Mouse (Mus musculus): ENCODE measurements around the gene Knl1. TPM values are rescaled to one million over a fixed set of nuclear protein-coding genes. Genes with fewer than 3 reads are reported as not detected.

Knl1 gene
- polyA plus RNA-seq, 1 experiment from 2014 or later: 108 TPM

GRCm38 (mm10) chr2:119035397-119035745, 11.5 kb upstream of the Knl1 start:
- no peak for DNase-seq (ENCODE audit: low spot score)

DNA sequence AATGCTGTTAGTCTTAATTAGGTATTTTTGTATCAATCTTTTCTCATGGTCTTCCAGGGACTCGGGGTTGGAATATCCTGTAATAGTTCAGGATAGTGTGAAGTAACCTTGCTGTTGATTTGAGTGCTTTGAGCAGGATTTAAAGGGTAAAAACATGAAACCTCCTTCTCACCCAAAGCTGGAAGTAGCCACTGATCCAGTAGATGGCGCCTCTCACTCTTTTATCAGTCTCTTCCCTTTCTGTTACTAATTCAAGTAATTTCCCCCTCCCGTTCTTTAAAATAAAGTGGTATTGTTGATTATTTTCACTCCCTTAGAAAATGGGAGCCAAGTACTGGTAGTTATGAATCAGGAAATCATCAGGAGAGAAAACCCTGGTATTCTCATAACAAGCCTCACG, 6.0 kb upstream of the Knl1 start:
- peak; percentile 53 for DNase-seq (ENCODE audit: low spot score)

- DNase-seq (ENCODE audit: low spot score): no peak
These were observed 1.8 kb upstream of the Knl1 start for GRCm38 (mm10) chr2:119045163-119045562.

- DNase-seq (ENCODE audit: low spot score): no peak
These were observed 930 bp downstream of the Knl1 start for GRCm38 (mm10) chr2:119047849-119048248.

DNA sequence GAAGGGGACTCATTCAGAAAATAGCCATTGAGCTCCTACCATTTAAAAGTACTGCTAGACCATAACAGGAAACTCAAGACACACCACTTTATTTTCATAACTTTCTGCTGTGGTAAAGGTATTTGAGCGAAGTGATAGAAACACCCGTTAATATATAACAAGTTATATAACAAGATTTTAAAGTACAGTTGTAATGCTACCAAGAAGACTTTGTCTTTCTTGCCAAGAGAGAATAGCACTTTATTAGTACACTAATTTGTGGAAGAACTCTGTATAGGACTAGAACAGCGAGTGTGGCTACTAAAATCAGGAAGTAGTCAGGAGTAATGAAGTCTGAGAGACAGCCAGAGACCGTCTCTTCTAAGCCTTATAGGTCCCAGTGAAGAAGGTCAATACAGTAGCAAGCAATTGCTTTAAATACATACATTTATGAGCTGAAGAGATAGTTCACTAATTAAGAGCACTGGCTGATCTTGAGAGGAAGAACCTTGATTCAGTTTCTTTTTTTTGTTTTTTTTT, 3.3 kb downstream of the Knl1 start:
- DNase-seq (ENCODE audit: low spot score): no peak

DNA sequence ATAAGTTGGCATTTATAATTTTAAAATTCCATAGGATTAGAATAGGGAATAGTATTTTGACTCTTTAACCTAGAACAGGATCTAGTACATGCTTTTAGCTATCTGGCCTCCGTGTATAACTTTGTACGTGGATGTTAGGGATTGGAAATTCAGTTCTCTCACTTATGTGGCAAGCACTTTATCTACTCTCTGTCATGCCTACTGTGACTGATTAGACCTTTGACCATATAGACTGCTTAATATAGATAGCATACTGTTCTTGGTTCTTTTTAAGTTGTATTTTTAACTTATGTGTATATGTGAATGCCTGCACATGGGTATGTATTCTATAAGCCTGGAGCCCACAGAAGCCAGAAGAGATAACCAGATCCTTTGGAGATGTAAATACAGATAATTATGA, 13.2 kb downstream of the Knl1 start:
- no peak for DNase-seq (ENCODE audit: low spot score)

GRCm38 (mm10) chr2:119072397-119072796, 25.5 kb downstream of the Knl1 start:
- DNase-seq (ENCODE audit: low spot score): no peak

DNA sequence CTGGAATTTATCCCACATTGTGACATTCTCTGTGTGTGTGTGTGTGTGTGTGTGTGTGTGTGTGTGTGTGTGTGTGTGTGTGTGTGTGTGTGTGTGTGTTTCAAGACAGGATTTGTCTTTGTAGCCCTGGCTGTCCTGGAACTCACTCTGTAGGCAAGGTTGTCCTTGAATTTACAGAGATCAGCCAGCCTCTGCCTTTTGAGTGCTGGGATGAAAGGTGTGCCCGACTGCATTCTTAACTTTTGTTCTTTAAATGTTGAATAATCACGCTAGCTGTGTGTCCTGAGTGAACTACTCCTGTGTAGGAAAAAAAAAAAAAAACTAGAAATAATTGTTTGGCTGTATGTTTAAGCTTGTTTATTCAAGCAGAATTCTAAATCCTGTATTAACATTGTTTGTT, 39.2 kb downstream of the Knl1 start:
- DNase-seq (ENCODE audit: low spot score): no peak

DNA sequence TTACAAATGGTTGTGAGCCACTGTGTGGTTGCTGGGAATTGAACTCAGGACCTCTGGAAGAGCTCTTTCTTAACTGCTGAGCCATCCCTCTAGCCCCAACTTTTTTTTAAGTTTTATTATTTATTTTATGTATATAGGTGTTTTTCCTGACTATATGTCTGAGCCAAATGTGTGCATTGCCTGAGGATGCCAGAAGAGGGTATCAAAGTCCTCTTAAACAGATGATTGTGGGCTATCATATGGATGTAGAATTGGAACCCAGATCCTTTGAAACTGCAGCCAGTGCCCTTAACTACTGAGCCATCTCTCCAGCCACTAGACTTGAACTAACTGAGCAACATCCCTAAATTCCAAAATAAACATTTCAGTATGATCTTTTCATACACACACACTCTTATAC, 54.6 kb downstream of the Knl1 start:
- DNase-seq (ENCODE audit: low spot score): no peak

DNA sequence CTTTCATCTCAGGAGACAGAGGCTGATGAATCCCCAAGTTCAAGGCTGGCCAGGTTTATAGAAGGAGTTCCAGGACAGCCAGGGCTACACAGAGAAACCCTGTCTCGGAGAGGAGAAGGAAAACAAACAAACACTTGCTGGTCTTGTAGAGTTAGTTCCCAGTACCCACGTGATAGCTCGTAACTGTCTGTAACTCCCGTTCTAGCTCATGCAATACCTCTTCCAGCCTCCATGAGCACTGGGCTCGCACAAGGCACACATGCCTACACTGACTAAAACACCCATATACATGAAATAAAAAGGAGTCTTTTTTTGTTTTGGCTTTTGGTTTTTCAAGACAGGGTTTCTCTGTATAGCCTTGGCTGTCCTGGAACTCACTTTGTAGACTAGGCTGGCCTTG, 59.7 kb downstream of the Knl1 start:
- no peak for DNase-seq (ENCODE audit: low spot score)

GRCm38 (mm10) chr2:119108554-119108953, 61.6 kb downstream of the Knl1 start:
- DNase-seq (ENCODE audit: low spot score): peak; percentile 24

DNA sequence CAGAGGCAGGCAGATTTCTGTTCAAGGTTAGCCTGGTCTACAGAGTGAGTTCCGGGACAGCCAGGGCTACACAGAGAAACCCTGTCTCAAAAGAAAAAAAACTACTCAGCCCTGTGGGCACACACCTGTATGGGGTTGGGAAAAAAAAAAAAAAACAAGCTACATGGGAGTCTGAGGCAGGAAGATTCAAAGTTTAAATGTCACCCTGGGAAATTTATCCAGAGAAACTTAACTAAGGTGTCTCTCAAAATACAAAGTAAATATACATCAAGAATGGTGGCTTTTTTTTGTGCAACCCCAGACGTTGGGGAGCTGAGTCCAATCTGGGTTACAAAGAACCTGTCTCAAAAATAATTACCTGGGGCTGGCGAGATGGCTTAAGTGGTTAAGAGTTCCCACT, 64.1 kb downstream of the Knl1 start:
- no peak for DNase-seq (ENCODE audit: low spot score)

GRCm38 (mm10) chr2:119112438-119113112, 65.7 kb downstream of the Knl1 start, which contains the start of gene Rad51:
Rad51 (plus strand) TSS chr2:119112793.
- DNase-seq (ENCODE audit: low spot score): peak; percentile 82

GRCm38 (mm10) chr2:119113121-119113925, 66.4 kb downstream of the Knl1 start:
- DNase-seq (ENCODE audit: low spot score): peak; percentile 15

DNA sequence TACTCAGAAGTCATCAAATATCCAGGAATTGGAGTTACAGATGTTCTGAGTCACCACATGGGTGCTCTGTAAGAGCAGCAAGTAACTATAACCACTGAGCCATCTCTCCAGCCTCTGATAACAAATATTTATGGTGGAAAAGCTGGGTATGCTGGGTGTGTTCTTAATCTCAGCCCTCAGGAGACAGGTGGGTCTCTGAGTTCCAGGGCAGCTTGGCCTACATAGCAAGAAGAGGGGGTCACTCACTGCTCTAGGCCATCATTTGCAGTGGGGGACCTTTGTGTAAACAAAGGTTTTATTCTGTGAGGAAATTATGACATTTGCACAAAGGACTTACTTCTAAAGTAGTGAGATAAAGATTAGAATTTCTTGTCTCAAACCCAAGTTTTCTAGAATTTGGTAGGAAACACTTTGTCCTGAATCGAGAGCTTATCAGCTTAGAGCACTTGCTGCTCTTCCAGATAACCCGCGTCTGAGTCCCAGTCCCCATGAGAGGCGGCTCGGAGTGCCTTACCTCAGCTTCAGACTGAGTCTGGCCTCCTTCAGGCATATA, 89.5 kb downstream of the Knl1 start:
- no peak for DNase-seq (ENCODE audit: low spot score)

- DNase-seq (ENCODE audit: low spot score): no peak
These were observed 98.3 kb downstream of the Knl1 start for GRCm38 (mm10) chr2:119145199-119145598.

- no peak for DNase-seq (ENCODE audit: low spot score)
These were observed 99.5 kb downstream of the Knl1 start for GRCm38 (mm10) chr2:119146435-119146834.

DNA sequence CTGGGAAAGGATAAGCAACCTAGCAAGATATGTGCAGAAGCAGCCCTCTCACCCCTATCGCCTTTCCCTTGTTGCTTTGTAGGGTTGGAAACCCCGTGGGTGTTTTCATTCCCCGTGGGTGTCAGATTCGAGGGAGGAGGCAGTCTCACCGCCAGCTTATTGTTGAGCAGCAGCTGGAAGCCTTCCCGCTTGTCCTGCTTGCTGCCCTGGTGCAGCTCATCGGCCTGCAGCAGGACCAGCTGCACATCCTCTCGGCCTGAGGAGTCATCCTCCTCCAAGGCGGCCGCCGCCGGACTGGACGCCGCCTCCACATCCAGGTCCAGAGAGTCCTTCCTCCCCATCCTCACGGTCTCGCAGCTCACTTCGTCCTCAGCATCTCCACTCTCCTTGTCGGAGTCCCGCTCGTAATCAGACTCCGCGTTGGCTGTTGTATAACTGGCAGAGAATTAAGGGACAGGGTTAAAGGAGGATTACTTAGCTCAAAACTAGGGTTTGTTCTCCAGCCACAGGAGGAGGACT, 100.3 kb downstream of the Knl1 start:
- no peak for DNase-seq (ENCODE audit: low spot score)

- no peak for DNase-seq (ENCODE audit: low spot score)
These were observed 100.9 kb downstream of the Knl1 start for GRCm38 (mm10) chr2:119147775-119148174.

GRCm38 (mm10) chr2:119152255-119152654, 105.3 kb downstream of the Knl1 start:
- DNase-seq (ENCODE audit: low spot score): no peak

DNA sequence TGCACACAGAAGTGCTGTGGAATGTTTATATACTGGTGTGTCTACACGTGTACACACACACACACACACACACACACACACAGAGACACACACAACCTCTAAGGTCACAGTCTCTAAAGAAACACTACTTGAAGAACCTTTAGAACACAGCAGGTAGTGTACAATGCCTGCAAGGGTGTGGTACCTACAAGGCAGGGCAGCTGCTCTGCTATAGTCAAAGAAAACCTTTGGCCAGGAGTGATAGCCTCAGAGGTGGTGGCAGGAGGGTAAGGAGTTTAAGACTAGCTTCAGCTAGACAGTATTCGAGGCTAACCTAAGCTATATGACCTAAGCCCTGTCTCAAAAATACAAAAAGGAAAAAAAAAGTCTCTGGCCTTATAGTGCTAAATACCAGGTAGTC, 107.8 kb downstream of the Knl1 start:
- no peak for DNase-seq (ENCODE audit: low spot score)
